Mouse (Mus musculus) brain, adult 2 months (tissue): ENCODE measurements around the gene Bloc1s3.
A peak's percentile ranks its signal among the peaks of the same experiment; 100 is the strongest.
"Not testable (repeated sequence)": the region's sequence is repeated elsewhere in the genome, so short reads cannot be mapped to it uniquely, and the experiment has no call there.

Source experiments
- DNase-seq: peaks from one replicate; pipeline ENCODE4 v3.0.0; 2011; ENCODE audit warnings: low read depth, low spot score

The Bloc1s3 gene

DNA sequence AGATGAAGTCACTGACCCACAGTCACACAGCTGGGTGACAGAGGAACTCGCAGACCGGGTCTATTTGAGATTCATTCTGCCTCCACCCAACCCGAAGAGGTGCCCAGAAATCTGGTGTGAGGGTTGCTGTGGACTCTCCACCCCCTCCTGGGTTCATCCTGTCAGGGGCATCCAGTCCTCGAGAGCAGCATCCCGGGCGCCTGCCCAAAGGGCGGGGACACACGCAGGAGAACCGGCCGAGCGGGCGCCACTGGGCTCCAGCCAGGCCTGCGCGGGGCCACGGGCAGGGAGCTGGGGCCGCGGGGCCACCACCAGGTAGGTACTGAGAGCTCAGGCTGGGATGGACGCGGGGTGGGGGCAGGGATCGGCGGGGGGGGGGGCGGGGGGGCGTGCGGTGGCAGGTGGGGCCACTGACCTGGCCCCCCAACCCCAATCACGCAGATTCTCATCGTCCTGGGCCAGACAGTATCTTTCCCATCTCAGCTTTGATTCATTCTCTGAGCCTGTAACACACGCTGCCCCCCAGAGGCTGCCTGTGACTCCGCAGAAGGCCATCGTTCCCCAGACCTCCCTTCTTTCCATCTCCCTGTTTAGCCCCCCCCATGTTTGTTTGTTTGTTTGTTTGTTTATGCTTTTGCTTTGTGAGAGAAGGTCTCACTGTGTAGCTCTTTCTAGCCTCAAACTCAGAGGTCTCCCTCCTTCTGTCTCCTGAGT lies 9.6 kb upstream of the Bloc1s3 start, which contains the start of gene Nkpd1:
Gene Nkpd1 (plus strand): TSS at position 187 of the 714 bp plus-strand sequence.
- DNase-seq = peak; percentile 67

DNA sequence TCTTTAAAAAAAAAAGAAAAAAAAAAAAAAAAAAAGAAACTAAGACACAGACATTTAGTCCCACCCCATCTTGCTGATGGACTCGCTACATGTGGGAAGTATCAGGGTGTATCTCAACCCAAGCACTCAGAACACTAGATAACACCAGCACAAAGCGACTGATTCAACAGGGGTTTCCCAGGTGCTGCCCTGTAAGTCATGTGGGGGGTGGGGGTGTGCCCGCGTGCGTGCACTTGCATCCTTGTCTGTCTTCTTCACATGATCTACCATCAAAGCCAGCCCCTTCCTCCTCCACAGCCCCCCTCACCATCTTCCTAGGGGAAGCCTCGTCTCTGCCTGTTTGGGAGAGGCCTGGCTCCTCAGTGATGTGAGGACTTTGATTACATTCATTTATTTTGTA lies 4.2 kb upstream of the Bloc1s3 start:
- no peak for DNase-seq

DNA sequence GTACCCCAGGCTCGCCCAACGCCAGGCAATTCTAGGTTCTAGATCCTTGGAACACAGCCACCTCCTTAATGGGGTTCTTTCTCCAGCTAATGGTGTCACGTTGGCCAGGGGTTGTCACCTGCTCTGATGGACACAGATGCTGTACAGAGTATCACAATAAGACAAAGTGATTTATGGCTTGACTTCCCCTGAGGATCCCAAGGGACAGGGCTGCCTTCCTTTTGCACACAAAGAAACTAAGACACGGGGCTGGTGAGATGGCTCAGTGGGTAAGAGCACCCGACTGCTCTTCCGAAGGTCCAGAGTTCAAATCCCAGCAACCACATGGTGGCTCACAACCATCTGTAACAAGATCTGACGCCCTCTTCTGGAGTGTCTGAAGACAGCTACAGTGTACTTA lies 3.8 kb upstream of the Bloc1s3 start:
- not testable (repeated sequence) for DNase-seq

DNA sequence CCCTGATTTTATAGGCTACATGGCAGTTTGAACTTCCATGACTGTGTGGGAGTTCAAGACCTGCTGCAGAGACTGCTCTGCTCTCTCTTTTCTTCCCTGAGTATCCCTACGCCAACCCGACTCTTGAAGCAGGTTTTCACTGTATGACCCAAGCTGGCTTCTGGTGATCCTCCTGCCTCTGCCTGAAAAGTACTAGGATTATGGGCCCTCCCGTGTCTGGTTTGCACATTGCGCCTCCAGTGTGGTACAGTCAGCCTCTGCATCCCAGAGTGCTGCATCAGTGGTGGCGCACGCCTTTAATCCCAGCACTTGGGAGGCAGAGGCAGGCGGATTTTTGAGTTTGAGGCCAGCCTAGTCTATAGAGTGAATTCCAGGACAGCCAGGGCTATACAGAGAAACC lies 1.6 kb upstream of the Bloc1s3 start:
- DNase-seq = no peak

DNA sequence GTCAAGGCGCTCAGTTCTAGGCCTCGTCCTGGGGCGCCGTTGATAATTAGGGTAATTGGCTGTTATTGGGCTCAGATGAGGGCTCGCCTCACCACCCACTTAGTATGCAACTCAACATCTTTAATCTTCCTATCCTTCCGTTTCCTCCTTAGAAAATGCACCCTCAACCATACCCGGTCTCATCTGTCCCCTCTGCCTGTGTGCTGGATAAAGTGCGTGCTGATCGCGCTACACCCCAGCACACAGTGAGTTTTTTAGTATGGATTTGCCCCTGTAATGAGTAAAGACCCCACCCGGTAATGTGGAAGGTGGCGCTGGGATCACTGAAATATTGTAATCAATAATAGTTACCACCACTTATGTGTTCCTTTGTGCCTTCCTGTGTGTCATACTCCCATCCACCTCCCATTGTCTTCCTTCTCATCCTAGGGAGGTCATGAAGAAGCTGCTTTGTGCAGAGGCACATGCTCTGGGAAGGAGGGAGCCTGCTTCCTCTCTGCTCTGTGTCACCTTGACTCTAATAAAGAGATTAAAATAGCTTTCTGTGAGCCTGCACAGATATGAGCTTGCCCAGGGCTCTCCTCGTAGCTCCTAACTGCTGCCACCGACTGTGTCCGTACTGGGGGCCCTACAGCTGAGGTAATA lies 879 bp upstream of the Bloc1s3 start:
- peak; percentile 22 for DNase-seq

DNA sequence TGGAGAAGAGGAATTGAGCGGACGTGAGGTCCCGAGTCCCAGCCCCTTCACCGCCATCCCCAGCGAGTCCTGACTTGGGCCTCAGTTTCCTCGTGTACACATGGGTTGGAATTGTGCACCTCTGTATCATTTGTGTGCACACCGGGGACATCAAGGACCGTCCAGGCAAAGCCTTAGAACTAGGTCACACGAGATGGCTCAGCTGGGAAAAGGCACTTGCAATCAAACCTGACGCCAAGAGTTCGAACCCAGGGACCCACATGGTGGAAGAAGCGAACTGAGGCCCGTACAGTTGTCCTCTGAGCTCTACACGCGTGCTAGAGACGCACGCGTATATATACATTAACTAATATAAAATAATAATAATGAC lies 570 bp downstream of the Bloc1s3 start:
- DNase-seq = no peak

DNA sequence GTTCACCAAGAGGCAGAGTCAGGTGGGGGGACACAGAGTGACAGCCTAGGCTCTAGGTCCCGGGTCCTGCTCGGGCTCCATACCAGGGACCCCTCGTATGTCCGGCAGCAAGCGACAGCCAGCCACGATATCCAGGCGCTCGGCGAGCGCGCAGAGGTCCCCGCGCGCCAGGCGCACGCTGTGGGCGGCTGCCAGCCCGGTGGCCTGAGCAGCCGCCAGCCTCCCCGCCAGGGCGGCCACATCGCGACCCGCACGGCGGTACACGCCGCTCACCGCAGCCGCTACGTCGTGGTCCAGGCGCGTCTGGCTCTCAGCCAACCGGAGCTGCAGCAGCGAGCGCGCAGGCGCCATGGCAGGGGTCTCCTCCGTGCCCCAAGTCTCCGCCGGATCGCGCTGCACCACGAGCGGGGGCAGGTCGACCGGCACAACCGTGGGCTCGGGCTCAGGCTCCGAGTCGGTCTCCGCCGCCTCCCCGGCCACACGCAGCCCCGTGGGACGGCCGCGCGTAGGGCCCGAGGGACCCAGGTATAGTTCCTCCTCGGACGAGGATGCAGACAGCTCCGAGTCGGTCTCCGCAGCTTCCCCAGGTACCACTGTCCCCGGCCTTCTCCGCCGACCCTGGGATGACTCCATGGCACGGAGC lies 1.1 kb downstream of the Bloc1s3 start:
- peak; percentile 50 for DNase-seq

DNA sequence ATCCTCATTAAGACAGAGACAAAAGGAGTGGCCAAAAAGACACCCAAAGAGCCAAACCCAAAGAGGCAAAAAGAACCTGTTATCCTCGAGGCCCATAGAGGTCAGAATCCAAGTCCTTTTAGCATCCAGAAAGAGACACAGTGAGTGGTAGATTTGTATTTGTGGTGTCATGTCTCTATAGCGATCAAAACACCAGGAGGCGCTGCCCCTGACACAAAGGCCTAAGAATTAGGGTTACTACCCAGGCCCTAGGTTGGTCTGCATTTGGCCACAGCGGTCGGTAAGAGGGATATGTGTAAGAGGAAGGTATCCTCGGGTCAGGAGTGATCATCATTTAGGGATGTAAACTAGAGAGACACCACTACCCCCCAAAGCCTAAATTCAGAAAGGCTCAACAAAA lies 1.8 kb downstream of the Bloc1s3 start:
- no peak for DNase-seq

DNA sequence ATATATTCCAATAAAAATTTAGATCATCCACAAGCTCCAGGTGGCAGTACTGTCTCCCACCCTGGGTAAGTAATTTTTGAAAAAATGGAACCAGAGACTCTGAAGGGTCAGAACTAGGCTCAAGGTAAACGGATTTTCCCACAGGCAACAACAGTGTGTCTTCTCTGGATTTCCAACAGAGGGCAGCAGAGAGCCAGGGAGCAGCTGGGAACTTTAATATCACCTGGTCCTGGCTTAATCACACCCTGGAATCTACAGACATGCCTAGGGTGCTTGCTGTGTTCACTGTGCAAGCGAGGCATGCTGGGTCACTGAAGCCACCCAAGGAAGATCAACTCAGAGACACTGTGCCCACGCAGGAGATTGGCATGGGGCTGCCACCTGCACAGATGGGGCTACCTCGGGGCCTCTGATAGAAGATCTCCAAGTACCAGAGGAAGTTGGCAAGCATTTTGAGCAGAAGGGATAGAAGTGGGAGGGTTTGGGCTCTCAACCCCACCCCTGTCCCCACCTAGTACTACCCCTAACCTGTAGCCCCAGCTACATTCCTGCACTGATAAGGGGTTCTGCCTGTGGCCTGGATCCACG lies 4.6 kb downstream of the Bloc1s3 start:
- DNase-seq = peak; percentile 78

DNA sequence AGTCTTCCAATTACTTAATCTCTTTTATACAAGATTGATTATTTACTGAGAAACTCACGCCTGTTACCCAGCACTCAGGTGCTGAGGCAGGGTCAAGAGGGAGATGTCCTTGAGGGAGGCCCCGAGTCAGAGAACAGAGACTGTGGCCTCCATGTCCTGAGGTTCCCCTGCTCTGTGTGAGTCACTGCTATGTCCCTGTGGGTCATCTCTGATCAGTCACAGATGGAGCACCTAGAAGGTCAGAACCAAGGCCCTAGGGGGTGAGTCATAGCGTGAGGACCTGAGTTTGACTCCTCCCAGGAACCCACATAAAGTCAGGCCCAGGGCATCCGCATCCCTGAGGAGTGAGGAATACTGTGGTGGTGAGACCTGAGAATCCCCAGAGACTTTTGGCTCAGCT lies 6.5 kb downstream of the Bloc1s3 start:
- DNase-seq = no peak

DNA sequence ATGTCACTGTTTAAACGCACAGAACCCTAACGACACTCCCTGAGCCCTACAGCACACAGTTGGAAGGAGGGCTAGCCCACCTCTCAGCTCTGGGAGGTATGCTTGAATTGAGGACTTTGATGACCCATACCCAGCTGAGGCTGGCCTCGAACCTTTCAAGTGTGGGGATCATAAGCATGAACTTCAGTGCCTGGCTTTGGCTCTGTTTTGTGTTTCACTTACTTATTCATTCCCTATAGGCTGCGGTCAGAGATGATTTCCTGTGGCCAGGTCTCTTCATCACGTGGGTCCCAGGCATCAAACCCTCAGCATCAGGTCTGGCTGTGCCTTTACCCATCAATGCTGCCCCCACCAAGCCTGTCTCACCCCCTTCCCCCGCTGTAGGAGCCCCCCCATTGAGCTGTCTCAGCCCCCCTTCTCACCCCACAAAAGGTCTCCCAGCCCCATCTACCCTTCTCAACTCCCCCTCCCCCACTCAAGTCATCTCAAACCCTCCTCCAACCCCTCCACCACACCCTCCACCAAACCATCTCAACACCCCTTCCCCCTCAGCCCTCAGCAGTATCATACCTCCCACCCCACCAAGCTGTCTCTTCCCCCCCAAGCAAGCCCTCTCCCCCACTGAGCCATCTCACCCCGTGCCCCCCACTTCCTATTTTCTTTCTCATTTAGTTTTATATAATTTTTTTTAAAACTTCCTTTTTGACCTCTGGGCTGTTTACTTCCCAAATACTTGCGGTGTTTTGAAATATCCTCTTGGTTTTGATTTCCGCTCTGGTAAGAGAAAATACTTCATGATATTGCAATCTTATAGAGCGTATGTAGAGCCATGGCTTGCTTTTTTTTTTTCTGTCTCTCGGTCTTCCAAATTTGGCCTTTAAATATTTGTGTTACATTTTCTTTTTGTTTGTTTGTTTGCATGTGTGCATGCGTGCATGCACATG lies 7.5 kb downstream of the Bloc1s3 start:
- DNase-seq = no peak

DNA sequence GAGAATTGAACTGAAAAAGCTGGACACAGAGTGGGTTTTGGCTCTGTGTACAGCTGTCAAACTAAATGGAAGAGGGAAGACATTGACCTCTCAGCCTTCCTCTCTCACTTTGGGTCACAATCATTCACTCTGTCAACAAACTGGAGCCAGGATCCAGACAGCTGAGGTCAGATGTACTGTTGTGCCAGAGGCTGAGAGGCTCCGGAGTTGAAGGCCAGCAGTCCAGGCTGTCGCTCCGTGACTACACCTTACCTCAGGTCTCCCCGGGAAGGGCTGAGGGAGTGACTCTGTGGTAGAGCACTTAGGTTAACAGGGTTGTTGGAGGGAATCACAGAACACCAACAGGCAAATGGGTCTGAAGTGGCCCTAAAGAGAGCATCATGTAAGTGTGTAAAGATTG lies 9.8 kb downstream of the Bloc1s3 start:
- DNase-seq = no peak

DNA sequence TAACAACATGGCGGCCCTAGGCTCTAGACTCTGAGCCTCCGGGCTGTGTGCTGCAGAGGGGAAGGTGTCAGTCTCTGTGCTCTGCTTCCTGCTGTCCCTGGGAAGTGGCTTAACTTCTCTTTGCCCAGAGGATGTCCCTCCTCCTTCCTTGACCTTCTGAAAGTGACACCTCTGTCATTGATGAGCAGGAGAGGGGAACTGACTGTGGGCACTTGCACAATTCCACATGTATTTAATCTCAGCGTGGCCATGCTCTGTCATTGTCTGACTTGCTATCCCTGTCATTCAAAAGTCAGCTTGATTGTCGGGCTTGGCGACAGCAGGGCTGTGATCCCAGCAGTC lies 12.0 kb downstream of the Bloc1s3 start:
- DNase-seq = no peak

DNA sequence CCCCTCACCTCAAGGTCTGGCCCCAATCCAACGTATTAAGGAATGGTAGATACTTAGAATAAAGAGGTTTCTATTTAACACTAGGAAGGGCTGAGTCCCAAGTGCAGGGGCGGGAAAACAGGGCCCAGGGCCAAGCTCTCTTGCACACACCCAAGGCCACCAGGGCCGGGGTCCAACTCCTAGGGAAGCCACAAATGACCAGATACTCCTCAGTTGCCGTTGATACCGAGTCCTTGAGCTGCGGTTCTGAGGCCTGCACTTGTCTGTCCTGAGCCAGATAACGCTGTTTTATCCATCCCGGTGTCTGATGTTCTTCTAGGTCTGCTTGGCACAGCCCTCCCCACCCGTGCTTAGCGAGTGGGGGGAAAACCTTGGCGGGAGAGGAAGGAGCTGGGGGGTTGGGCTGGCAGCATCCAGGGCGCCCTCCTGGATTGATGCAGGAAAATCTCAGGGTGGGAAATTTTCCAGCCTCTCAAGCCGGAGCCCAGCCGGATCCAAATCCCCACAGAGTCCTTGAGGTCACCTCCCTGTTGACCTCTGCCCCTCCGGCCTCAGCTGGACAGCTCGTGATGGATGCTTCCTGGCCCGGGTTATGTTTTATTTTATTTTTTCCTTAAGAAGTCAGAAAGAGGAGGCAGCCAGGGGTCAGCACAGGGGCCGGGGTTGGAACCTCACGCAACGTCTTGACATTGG lies 12.5 kb downstream of the Bloc1s3 start:
- no peak for DNase-seq

DNA sequence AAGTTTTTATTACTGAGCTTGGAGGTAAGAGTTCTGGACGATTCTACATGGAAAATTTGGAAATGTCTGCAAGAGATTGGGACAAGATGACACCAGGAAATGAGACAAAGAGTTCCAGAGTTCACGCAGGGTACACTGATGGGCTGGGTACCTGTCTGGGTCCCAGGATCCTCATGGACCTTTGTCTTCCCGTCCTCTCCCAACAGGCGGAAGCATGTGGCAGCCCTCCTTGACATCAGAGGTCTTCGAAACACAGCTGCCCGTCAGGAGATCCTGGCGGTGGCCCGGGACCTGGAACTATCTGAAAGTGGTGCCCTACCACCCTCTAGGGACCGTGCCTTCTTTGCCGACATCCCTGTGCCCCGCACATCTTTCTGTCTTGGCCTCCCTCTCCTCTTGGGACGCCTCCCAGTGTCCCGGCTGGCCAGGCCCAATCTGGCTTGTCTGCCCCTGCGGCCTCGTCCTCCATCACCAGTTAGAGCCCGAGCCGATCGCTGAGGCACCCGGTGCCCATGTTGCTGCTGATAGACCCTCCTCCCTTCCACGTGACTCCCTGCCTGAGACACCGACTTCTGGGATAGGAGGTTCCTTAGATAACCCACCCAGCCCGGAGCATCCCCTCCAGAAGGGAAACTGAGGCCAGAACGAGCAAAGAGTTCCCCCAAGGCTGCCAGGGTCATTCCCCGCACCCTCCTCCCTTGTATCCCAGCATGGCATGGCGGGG lies 13.3 kb downstream of the Bloc1s3 start:
- DNase-seq = no peak

DNA sequence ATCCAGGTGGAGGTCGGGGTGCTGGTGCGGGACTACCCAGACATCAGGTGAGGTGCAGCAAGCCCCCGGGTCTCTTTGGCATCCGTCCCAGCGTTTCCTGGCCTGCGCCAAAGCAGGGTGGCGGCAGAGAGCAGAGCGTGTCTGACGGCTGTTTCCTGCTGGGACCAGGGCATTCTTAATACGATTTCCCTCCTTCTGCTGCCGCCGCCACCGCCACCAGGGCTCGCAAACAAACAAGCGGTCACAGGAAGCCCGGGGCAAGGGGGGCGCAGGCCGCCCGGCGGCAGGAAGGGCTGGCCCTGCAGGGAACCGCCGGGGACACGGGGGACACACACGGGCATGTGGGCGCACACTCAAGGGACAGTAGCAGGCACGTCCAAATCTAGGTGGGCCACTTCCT lies 16.4 kb downstream of the Bloc1s3 start:
- no peak for DNase-seq

DNA sequence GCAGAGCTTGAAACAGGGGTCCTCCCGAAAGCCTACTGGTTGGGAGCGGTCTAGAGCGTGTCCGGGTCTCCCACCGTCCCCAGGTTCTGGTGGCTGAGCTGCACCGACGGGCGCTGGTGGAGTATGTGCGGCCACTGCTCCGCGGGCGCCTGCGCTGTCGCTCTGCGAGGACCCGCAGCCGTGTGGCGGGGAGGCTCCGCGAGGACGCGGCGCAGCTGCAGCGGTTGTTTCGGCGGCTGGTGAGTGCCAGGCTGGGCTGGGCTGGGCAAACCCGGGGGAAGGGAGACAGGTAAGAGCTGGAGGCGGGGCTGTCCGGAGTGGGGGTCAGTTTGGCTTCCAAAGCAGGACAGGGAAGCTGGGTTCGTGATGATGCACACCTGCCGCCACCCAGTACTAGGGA lies 18.6 kb downstream of the Bloc1s3 start:
- DNase-seq = peak; percentile 18

DNA sequence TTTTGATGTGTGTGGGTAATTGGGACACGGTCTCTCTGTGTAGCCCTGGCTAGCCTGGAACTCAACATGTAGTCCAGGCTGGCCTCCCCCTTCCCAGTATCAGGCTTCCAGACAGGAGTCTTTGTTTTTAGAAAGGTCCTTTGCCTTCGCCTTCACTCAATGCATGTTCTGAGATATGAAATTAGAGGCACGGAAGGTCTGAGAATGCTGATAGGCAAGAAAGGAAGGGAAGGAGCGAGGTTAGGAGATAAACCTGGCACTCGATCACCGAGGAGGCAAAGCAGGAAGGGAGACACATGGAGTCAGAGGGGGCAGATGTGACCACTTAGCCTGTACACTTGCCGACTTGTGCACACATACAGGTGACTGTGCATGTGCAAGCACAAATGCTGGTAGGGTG lies 21.6 kb downstream of the Bloc1s3 start:
- DNase-seq = no peak

DNA sequence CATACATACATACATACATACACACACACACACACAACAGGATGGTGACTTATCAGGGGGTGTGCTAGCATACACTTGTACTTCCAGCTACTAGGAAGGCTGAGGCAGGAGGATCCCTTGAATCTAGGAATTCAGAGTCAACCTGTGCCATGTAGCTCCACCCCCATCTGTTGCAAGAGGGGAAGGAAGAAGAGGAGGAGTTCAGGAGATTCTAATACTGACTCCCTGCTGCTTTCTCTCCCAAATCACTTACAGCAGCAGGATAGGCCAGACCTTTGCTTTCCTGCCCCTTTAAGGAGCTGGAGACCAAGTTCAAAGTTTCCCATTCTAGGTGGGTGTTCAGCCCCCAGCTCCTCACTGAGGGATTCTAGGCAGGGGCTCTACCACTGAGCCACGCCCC lies 22.7 kb downstream of the Bloc1s3 start:
- no peak for DNase-seq

DNA sequence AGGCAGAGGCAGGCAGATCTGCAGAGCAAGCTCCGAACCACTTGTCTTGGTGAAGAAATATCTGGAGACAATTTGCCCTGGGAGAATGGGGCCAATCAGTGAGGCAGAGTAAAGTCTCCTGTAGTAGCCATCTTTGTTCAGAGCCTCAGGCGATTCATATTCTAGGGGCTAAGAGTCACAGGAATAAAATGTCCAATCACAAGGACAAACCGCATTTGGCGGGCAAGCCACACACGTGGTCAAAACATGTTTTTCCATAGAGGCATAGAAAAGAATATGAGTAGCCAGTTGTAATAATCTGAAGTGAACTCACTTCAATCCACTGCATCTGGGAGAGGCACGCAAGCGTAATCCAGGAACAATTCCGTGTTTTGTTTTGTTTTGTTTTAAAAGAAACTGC lies 24.9 kb downstream of the Bloc1s3 start:
- no peak for DNase-seq
